Mouse (Mus musculus): ENCODE measurements around the gene Mcu. TPM values are rescaled to one million over a fixed set of nuclear protein-coding genes. Genes with fewer than 3 reads are reported as not detected.

Mcu gene
- polyA plus RNA-seq, 1 experiment = 13.1 TPM

GRCm38 (mm10) chr10:59548768-59549333 is 67.6 kb downstream of the Mcu start:
- H3K4me3 ChIP-seq (replicated peaks; ENCODE audit: extremely low read depth, low read depth, low read length) = no peak overlapping the region
- H3K4me1 ChIP-seq (ENCODE audit: control insufficient read depth, insufficient read depth, low read length) = no peaks in the 10 kb centered on the region
- 80% methylated on average over 11 of the region's 11 CpGs for WGBS
- TF ChIP-seq CTCF (IDR thresholded peaks at IDR 0.05; ENCODE audit: insufficient read depth, low read length) (no peak), POLR2A (IDR thresholded peaks at IDR 0.05; ENCODE audit: borderline replicate concordance, extremely low read depth, low read depth, low read length) (no peak)
- no peak for DNase-seq

- Histone ChIP-seq H3K4me3 (replicated peaks; ENCODE audit: extremely low read depth, low read depth, low read length) (no peak overlapping the region), H3K4me1 (ENCODE audit: control insufficient read depth, insufficient read depth, low read length) (no peaks in the 10 kb centered on the region)
- no peak for TF ChIP-seq POLR2A (IDR thresholded peaks at IDR 0.05; ENCODE audit: borderline replicate concordance, extremely low read depth, low read depth, low read length)
- TF ChIP-seq CTCF (IDR thresholded peaks at IDR 0.05; ENCODE audit: insufficient read depth, low read length) = no peak
- whole genome bisulfite sequencing = 58% methylated on average over 6 of the region's 6 CpGs
- no peak for DNase-seq
Measured at GRCm38 (mm10) chr10:59548211-59548610, 68.3 kb downstream of the Mcu start.

GRCm38 (mm10) chr10:59547426-59547825 is 69.1 kb downstream of the Mcu start:
- 59% methylated on average over 7 of the region's 7 CpGs for WGBS
- Histone ChIP-seq H3K4me1 (ENCODE audit: control insufficient read depth, insufficient read depth, low read length) (no peaks in the 10 kb centered on the region), H3K4me3 (replicated peaks; ENCODE audit: extremely low read depth, low read depth, low read length) (no peak overlapping the region)
- DNase-seq = no peak
- TF ChIP-seq CTCF (IDR thresholded peaks at IDR 0.05; ENCODE audit: insufficient read depth, low read length) (no peak), POLR2A (IDR thresholded peaks at IDR 0.05; ENCODE audit: borderline replicate concordance, extremely low read depth, low read depth, low read length) (no peak)

GRCm38 (mm10) chr10:59545169-59545568 is 71.3 kb downstream of the Mcu start:
- TF ChIP-seq POLR2A (IDR thresholded peaks at IDR 0.05; ENCODE audit: borderline replicate concordance, extremely low read depth, low read depth, low read length) (no peak), CTCF (IDR thresholded peaks at IDR 0.05; ENCODE audit: insufficient read depth, low read length) (no peak)
- no peak overlapping the region for H3K4me3 ChIP-seq (replicated peaks; ENCODE audit: extremely low read depth, low read depth, low read length)
- H3K4me1 ChIP-seq (ENCODE audit: control insufficient read depth, insufficient read depth, low read length) = no peaks in the 10 kb centered on the region
- no peak for DNase-seq
- WGBS = 93% methylated on average over 7 of the region's 7 CpGs

- no peak for TF ChIP-seq POLR2A (IDR thresholded peaks at IDR 0.05; ENCODE audit: borderline replicate concordance, extremely low read depth, low read depth, low read length)
- peaks cover 8% of the 10 kb centered on the region for H3K4me1 ChIP-seq (ENCODE audit: control insufficient read depth, insufficient read depth, low read length)
- DNase-seq = no peak
- WGBS = 69% methylated on average over 9 of the region's 9 CpGs
- H3K4me3 ChIP-seq (replicated peaks; ENCODE audit: extremely low read depth, low read depth, low read length) = no peak overlapping the region
Measured at GRCm38 (mm10) chr10:59543351-59543750, 73.1 kb downstream of the Mcu start.

- no peak for DNase-seq
- 85% methylated on average over 11 of the region's 11 CpGs for WGBS
- TF ChIP-seq CTCF (IDR thresholded peaks at IDR 0.05; ENCODE audit: insufficient read depth, low read length) = no peak
- TF ChIP-seq POLR2A (IDR thresholded peaks at IDR 0.05; ENCODE audit: borderline replicate concordance, extremely low read depth, low read depth, low read length) = no peak
- Histone ChIP-seq H3K4me3 (replicated peaks; ENCODE audit: extremely low read depth, low read depth, low read length) (no peak overlapping the region), H3K4me1 (ENCODE audit: control insufficient read depth, insufficient read depth, low read length) (peaks cover 10% of the 10 kb centered on the region)
Measured at GRCm38 (mm10) chr10:59541466-59541865, 75.0 kb downstream of the Mcu start.

GRCm38 (mm10) chr10:59540596-59540995 is 75.9 kb downstream of the Mcu start:
- TF ChIP-seq CTCF (IDR thresholded peaks at IDR 0.05; ENCODE audit: insufficient read depth, low read length) = no peak
- no peak for TF ChIP-seq POLR2A (IDR thresholded peaks at IDR 0.05; ENCODE audit: borderline replicate concordance, extremely low read depth, low read depth, low read length)
- Histone ChIP-seq H3K4me3 (replicated peaks; ENCODE audit: extremely low read depth, low read depth, low read length) (no peak overlapping the region), H3K4me1 (ENCODE audit: control insufficient read depth, insufficient read depth, low read length) (peaks cover 10% of the 10 kb centered on the region)
- WGBS = 88% methylated on average over 3 of the region's 3 CpGs
- no peak for DNase-seq

- DNase-seq = no peak
- TF ChIP-seq POLR2A (IDR thresholded peaks at IDR 0.05; ENCODE audit: borderline replicate concordance, extremely low read depth, low read depth, low read length) = no peak
- TF ChIP-seq CTCF (IDR thresholded peaks at IDR 0.05; ENCODE audit: insufficient read depth, low read length) = no peak
- peaks cover 10% of the 10 kb centered on the region for H3K4me1 ChIP-seq (ENCODE audit: control insufficient read depth, insufficient read depth, low read length)
- WGBS = 92% methylated on average over 3 of the region's 3 CpGs
- H3K4me3 ChIP-seq (replicated peaks; ENCODE audit: extremely low read depth, low read depth, low read length) = no peak overlapping the region
Measured at GRCm38 (mm10) chr10:59540081-59540480, 76.4 kb downstream of the Mcu start.

GRCm38 (mm10) chr10:59539533-59539875 is 77.0 kb downstream of the Mcu start:
- Histone ChIP-seq H3K4me1 (ENCODE audit: control insufficient read depth, insufficient read depth, low read length) (peaks cover 10% of the 10 kb centered on the region), H3K4me3 (replicated peaks; ENCODE audit: extremely low read depth, low read depth, low read length) (no peak overlapping the region)
- WGBS = 3% methylated on average over 12 of the region's 12 CpGs
- TF ChIP-seq POLR2A (IDR thresholded peaks at IDR 0.05; ENCODE audit: borderline replicate concordance, extremely low read depth, low read depth, low read length) (no peak), CTCF (IDR thresholded peaks at IDR 0.05; ENCODE audit: insufficient read depth, low read length) (no peak)
- no peak for DNase-seq

- Histone ChIP-seq H3K4me1 (ENCODE audit: control insufficient read depth, insufficient read depth, low read length) (peaks cover 10% of the 10 kb centered on the region), H3K4me3 (replicated peaks; ENCODE audit: extremely low read depth, low read depth, low read length) (no peak overlapping the region)
- no peak for DNase-seq
- WGBS = 51% methylated on average over 17 of the region's 17 CpGs
- no peak for TF ChIP-seq CTCF (IDR thresholded peaks at IDR 0.05; ENCODE audit: insufficient read depth, low read length)
- TF ChIP-seq POLR2A (IDR thresholded peaks at IDR 0.05; ENCODE audit: borderline replicate concordance, extremely low read depth, low read depth, low read length) = no peak
Measured at GRCm38 (mm10) chr10:59538767-59539532, 77.5 kb downstream of the Mcu start.

All from lung, adult 2 months (tissue).